Mouse (Mus musculus) mature B cell (primary cell): ENCODE results near the gene Kcnq1.

ENCODE experiments used
- in situ Hi-C: fragments of 300-500 bp; cut with MboI; formaldehyde crosslinking; loops from 2 replicates; pipeline ENCODE4 v1.14.3; 2019

Kcnq1 gene

GRCm38 (mm10) chr7:143106062-143106461, at the start of gene Kcnq1:
TSS of gene Kcnq1 (plus strand) at chr7:143106362.
- in situ Hi-C loops: no loop called here

GRCm38 (mm10) chr7:143057023-143057422, 49.1 kb upstream of the Kcnq1 start:
- in situ Hi-C loops: no loop called here

- in situ Hi-C loops: no loop called here
These were observed 48.4 kb upstream of the Kcnq1 start for GRCm38 (mm10) chr7:143057667-143058220.

- in situ Hi-C loops: no loop called here
These were observed 47.9 kb upstream of the Kcnq1 start for GRCm38 (mm10) chr7:143058221-143058697.

- in situ Hi-C loops: no loop called here
These were observed 46.8 kb upstream of the Kcnq1 start for GRCm38 (mm10) chr7:143059202-143059870.

- in situ Hi-C loops: no loop called here
These were observed 43.5 kb upstream of the Kcnq1 start for GRCm38 (mm10) chr7:143062704-143063103.

- in situ Hi-C loops: no loop called here
These were observed 41.9 kb upstream of the Kcnq1 start for GRCm38 (mm10) chr7:143064226-143064625.

GRCm38 (mm10) chr7:143065692-143066091, 40.5 kb upstream of the Kcnq1 start:
- in situ Hi-C loops: loop anchor here (5.0 kb wide), 1 partner anchor 58 kb away; the partner anchor contains the start of gene Tspan32

- in situ Hi-C loops: loop anchor here (5.0 kb wide), 1 partner anchor 60 kb away; the partner anchor contains the start of gene Tspan32
These were observed 38.7 kb upstream of the Kcnq1 start for GRCm38 (mm10) chr7:143067469-143067868.

- in situ Hi-C loops: loop anchor here (5.0 kb wide), 1 partner anchor 61 kb away; the partner anchor contains the start of gene Tspan32
These were observed 38.3 kb upstream of the Kcnq1 start for GRCm38 (mm10) chr7:143067897-143068296.

- in situ Hi-C loops: loop anchor here (5.0 kb wide), 1 partner anchor 61 kb away; the partner anchor contains the start of gene Tspan32
These were observed 37.8 kb upstream of the Kcnq1 start for GRCm38 (mm10) chr7:143068316-143068881.

- in situ Hi-C loops: loop anchor here (5.0 kb wide), 1 partner anchor 62 kb away; the partner anchor contains the start of gene Tspan32
These were observed 37.1 kb upstream of the Kcnq1 start, which contains the start of gene Tssc4 for GRCm38 (mm10) chr7:143068882-143069591. TSS of gene Tssc4 (plus strand) at chr7:143069249.

- in situ Hi-C loops: loop anchor here (5.0 kb wide), 1 partner anchor 63 kb away; the partner anchor contains the start of gene Tspan32
These were observed 36.3 kb upstream of the Kcnq1 start for GRCm38 (mm10) chr7:143069751-143070400.

GRCm38 (mm10) chr7:143070506-143071070, 35.6 kb upstream of the Kcnq1 start:
- in situ Hi-C loops: no loop called here

- in situ Hi-C loops: no loop called here
These were observed 33.6 kb upstream of the Kcnq1 start for GRCm38 (mm10) chr7:143072605-143073004.

- in situ Hi-C loops: no loop called here
These were observed 33.1 kb upstream of the Kcnq1 start for GRCm38 (mm10) chr7:143073086-143073485.

- in situ Hi-C loops: loop anchor here (25.0 kb wide), 1 partner anchor 163 kb away; no protein-coding TSS in a partner anchor
These were observed 30.8 kb upstream of the Kcnq1 start for GRCm38 (mm10) chr7:143075394-143075793.

- in situ Hi-C loops: loop anchor here (25.0 kb wide), 1 partner anchor 165 kb away; no protein-coding TSS in a partner anchor
These were observed 28.8 kb upstream of the Kcnq1 start for GRCm38 (mm10) chr7:143077351-143077750.

- in situ Hi-C loops: loop anchor here (25.0 kb wide), 1 partner anchor 170 kb away; no protein-coding TSS in a partner anchor
These were observed 24.1 kb upstream of the Kcnq1 start for GRCm38 (mm10) chr7:143082024-143082423.

- in situ Hi-C loops: loop anchor here (25.0 kb wide), 1 partner anchor 171 kb away; no protein-coding TSS in a partner anchor
These were observed 22.5 kb upstream of the Kcnq1 start for GRCm38 (mm10) chr7:143083708-143084107.

- in situ Hi-C loops: loop anchor here (25.0 kb wide), 1 partner anchor 174 kb away; no protein-coding TSS in a partner anchor
These were observed 19.8 kb upstream of the Kcnq1 start for GRCm38 (mm10) chr7:143086366-143086765.
